Mouse (Mus musculus) liver, embryonic 14.5 days (tissue): ENCODE data around the gene Rftn1. TPM values are rescaled to one million over a fixed set of nuclear protein-coding genes. Genes with fewer than 3 reads are reported as not detected.

Source experiments
- ATAC-seq: fragments of 200-750 bp; cut with Nextera tagmentation; 2 replicates; pipeline ENCODE4 v1.8.0; 2017; ENCODE audit warnings: moderate number of reproducible peaks, mild to moderate bottlenecking, moderate library complexity; ENCODE audit not compliant: insufficient read depth
- DNase-seq, 3 experiments: peaks; one replicate each; pipeline ENCODE4 v3.0.0-alpha.2; 2012 to 2013; ENCODE audit warnings: low read depth in 3 of 3, low spot score in 3 of 3
- H3K27ac ChIP-seq: fragments of 300-500 bp; sonication (generic); 2 replicates; pipeline ENCODE4 v1.5.1; 2014; ENCODE audit warnings: moderate library complexity, mild to moderate bottlenecking, control low read depth, inconsistent platforms
- H3K27me3 ChIP-seq: fragments of 300-500 bp; sonication (generic); 2 replicates; pipeline ENCODE4 v1.6.1; 2014; ENCODE audit warnings: mild to moderate bottlenecking, low read length, moderate library complexity; ENCODE audit not compliant: control insufficient read depth, insufficient read depth
- H3K36me3 ChIP-seq: fragments of 300-500 bp; sonication (generic); replicated peaks from 2 replicates; pipeline ENCODE4 v1.6.1; 2014; ENCODE audit warnings: low read depth; ENCODE audit not compliant: control insufficient read depth, insufficient read depth
- H3K4me1 ChIP-seq, 2 experiments: fragments of 200-500 bp in 1 of 2; fragments of 300-500 bp in 1 of 2; sonication (generic) in 1 of 2; replicated peaks; 2 replicates each; pipeline ENCODE4 v1.6.1; 2012 to 2014; ENCODE audit warnings: antibody characterized with exemption in 1 of 2, inconsistent platforms in 1 of 2, low read length in 1 of 2; ENCODE audit not compliant: control insufficient read depth in 2 of 2, insufficient read depth in 2 of 2
- H3K4me2 ChIP-seq: fragments of 300-500 bp; sonication (generic); 2 replicates; pipeline ENCODE4 v1.6.1; 2014; ENCODE audit warnings: low read depth, mild to moderate bottlenecking, control low read depth, moderate library complexity
- H3K4me3 ChIP-seq, 2 experiments: fragments of 200-500 bp in 1 of 2; fragments of 300-500 bp in 1 of 2; sonication (generic) in 1 of 2; 2 replicates each; pipeline ENCODE4 v1.5.1; 2012 to 2014; ENCODE audit warnings: low read depth in 2 of 2, low read length in 2 of 2, mild to moderate bottlenecking in 2 of 2, control low read depth in 1 of 2, inconsistent platforms in 1 of 2, moderate library complexity in 1 of 2; ENCODE audit not compliant: insufficient read depth in 1 of 2
- H3K9ac ChIP-seq: fragments of 300-500 bp; sonication (generic); replicated peaks from 2 replicates; pipeline ENCODE4 v1.6.1; 2014; ENCODE audit warnings: mild to moderate bottlenecking, control low read depth, moderate library complexity
- H3K9me3 ChIP-seq: fragments of 300-500 bp; sonication (generic); 2 replicates; pipeline ENCODE4 v1.6.1; 2016; ENCODE audit warnings: low read length, mixed read lengths; ENCODE audit not compliant: control insufficient read depth
- CTCF ChIP-seq: IDR thresholded peaks from 2 replicates; pipeline ENCODE4 v1.5.1; 2016; ENCODE audit warnings: antibody characterized with exemption, low read depth, control low read depth
- EP300 ChIP-seq: IDR thresholded peaks from 2 replicates; pipeline ENCODE4 v1.6.1; 2016; ENCODE audit warnings: antibody characterized with exemption, low read depth
- WGBS: fragments of 180-500 bp; shearing (Covaris S2); extraction: QIAGEN DNeasy Blood & Tissue Kit; methylation state at CpG from one replicate; pipeline ENCODE4 v1.1.7; 2014; ENCODE audit not compliant: insufficient replicate concordance; 5-methylcytosine and 5-hydroxymethylcytosine counted together
- polyA plus RNA-seq, 2 experiments: library from polyadenylated mRNA; depleted of rRNA in 1 of 2; stranded (reverse) in 1 of 2; unstranded in 1 of 2; fragments of >200 nt; fragmentation: Nextera tagmentation in 1 of 2; extraction: Ambion mirVana in 1 of 2; gene quantifications; 2 replicates each; pipeline versions ENCODE4 v1.2.1 to v1.2.3; 2012 to 2014

Gene Rftn1
- polyA plus RNA-seq, 2 experiments: 2.2 to 3.2 TPM

DNA sequence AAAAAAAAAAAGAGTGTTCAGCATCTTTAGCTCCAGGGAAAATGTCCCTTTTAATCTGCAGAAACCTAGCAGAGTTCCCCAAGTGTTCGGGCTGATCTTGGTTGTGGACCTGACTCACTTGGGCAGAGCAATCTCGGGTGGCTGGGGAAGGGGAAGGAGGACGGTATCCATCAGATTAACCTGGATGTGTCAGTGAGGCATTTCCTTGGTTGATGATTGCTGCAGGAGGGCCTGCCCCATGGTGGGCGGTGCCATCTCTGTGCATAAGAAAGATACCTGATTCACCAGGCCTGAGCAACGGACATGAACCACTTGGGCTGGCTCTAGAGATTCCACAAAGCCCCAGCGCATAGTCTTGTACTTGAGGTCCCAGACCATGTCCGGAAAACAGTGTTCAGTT, 36.9 kb upstream of the Rftn1 start:
- Histone ChIP-seq H3K9me3 (no peaks in the 10 kb centered on the region), H3K4me1 (no peaks in the 10 kb centered on the region), H3K36me3 (no peaks in the 10 kb centered on the region), H3K27ac (no peak overlapping the region), H3K4me2 (no peak overlapping the region), H3K27me3 (no peaks in the 10 kb centered on the region), H3K9ac (no peak overlapping the region), H3K4me3 (no peak overlapping the region)
- TF ChIP-seq EP300 (no peak), CTCF (no peak)
- DNase-seq (no peak), ATAC-seq (no peak)
- 46% methylated on average over 7 of the region's 7 CpGs for whole genome bisulfite sequencing

DNA sequence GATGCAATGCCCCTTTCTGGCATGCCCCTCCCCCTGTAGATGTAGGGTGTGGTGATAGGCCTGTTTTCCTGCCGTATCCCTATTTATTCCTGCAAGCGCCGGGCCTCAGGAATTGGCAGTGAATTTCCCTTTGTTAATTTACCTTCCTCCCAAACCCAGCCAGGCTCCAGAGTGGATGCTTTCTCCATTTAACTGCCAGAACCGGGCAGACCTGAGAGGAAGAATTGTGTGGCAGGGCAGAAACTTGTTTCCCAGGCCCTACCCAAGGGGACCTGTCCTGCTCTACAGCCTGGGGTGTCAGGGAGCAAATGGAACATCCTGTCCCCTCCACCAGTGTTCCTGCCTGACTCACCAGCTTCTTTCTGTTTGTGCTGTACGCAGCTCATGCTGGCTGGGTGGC, 34.2 kb upstream of the Rftn1 start:
- H3K36me3 ChIP-seq: no peaks in the 10 kb centered on the region
- no peaks in the 10 kb centered on the region for H3K4me1 ChIP-seq
- no peak overlapping the region for H3K4me3 ChIP-seq
- no peak overlapping the region for H3K9ac ChIP-seq
- H3K9me3 ChIP-seq: no peaks in the 10 kb centered on the region
- no peak overlapping the region for H3K4me2 ChIP-seq
- TF ChIP-seq EP300: no peak
- TF ChIP-seq CTCF: no peak
- DNase-seq (no peak), ATAC-seq (no peak)
- WGBS: 56% methylated on average over 5 of the region's 5 CpGs
- H3K27me3 ChIP-seq: no peaks in the 10 kb centered on the region
- H3K27ac ChIP-seq: no peak overlapping the region

- WGBS: 33% methylated on average over 4 of the region's 4 CpGs
Measured at GRCm38 (mm10) chr17:50217978-50218377, 27.5 kb upstream of the Rftn1 start.

GRCm38 (mm10) chr17:50215104-50215503, 24.6 kb upstream of the Rftn1 start:
- H3K4me2 ChIP-seq: no peak overlapping the region
- whole genome bisulfite sequencing: 64% methylated on average over 6 of the region's 6 CpGs

More at GRCm38 (mm10) chr17:50217978-50218377, 27.5 kb upstream of the Rftn1 start:
- Histone ChIP-seq H3K27ac (no peak overlapping the region), H3K4me3 (no peak overlapping the region), H3K9ac (no peak overlapping the region), H3K4me1 (no peaks in the 10 kb centered on the region), H3K36me3 (no peaks in the 10 kb centered on the region), H3K4me2 (no peak overlapping the region), H3K27me3 (no peaks in the 10 kb centered on the region), H3K9me3 (no peaks in the 10 kb centered on the region)
- DNase-seq (no peak), ATAC-seq (no peak)
- no peak for TF ChIP-seq EP300
- TF ChIP-seq CTCF: no peak

DNA sequence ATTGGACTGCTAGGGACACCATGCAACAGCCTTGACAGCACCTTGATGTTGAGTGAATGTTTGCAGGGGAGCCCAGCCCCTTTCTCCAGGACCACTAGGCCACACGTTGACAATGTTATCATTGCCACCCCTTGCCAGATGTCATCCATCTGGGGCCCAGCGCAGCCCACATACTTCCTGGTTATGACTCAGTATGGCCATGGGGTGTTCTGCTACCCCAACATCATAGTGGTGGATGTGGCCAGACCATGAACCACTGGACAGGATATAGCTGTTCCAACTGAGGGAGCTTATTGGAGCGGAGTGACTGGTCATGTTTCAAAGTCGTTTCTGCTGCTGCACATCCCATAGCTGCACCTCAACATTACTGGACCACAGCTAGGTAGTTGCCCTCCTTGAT, 22.6 kb upstream of the Rftn1 start:
- 40% methylated on average over 4 of the region's 4 CpGs for WGBS
- Histone ChIP-seq H3K9ac (no peak overlapping the region), H3K9me3 (no peaks in the 10 kb centered on the region), H3K27ac (no peak overlapping the region), H3K27me3 (no peaks in the 10 kb centered on the region), H3K4me3 (no peak overlapping the region), H3K4me1 (no peaks in the 10 kb centered on the region), H3K36me3 (no peaks in the 10 kb centered on the region), H3K4me2 (no peak overlapping the region)
- TF ChIP-seq CTCF (no peak), EP300 (no peak)
- DNase-seq (no peak), ATAC-seq (no peak)

More at GRCm38 (mm10) chr17:50215104-50215503, 24.6 kb upstream of the Rftn1 start:
- no peaks in the 10 kb centered on the region for H3K27me3 ChIP-seq
- no peaks in the 10 kb centered on the region for H3K9me3 ChIP-seq
- no peak overlapping the region for H3K27ac ChIP-seq
- H3K36me3 ChIP-seq: no peaks in the 10 kb centered on the region
- no peaks in the 10 kb centered on the region for H3K4me1 ChIP-seq
- no peak for ATAC-seq
- H3K4me3 ChIP-seq: no peak overlapping the region
- H3K9ac ChIP-seq: no peak overlapping the region
- TF ChIP-seq EP300: no peak
- TF ChIP-seq CTCF: no peak
- DNase-seq: no peak

DNA sequence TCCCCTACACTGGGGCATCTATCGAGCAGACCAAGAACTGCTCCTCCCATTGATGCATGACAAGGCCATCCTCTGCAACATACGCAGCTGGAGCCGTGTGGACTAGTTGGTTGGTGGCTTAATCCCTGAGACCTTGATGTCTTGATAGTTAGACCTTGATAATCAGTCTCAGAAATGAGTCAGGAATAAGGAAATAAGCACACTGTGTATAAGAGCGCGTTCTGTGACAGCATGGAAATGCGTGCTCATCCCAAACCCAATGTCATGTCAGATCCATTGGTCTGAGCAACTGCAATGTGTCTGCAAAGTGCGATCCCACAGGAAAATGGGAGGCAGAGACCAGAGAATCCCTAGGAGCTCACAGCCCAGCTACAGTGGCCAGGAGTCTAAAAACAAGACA, 21.3 kb upstream of the Rftn1 start:
- Histone ChIP-seq H3K4me1 (no peaks in the 10 kb centered on the region), H3K9me3 (no peaks in the 10 kb centered on the region), H3K4me3 (no peak overlapping the region), H3K4me2 (no peak overlapping the region), H3K36me3 (no peaks in the 10 kb centered on the region), H3K9ac (no peak overlapping the region), H3K27me3 (no peaks in the 10 kb centered on the region), H3K27ac (no peak overlapping the region)
- TF ChIP-seq EP300 (no peak), CTCF (no peak)
- no peak for ATAC-seq
- 77% methylated on average over 7 of the region's 7 CpGs for WGBS
- DNase-seq: no peak
